Mouse (Mus musculus) heart, adult 2 months (tissue): Measurements from ENCODE around the gene Calm5. TPM values are rescaled to one million over a fixed set of nuclear protein-coding genes. Genes with fewer than 3 reads are reported as not detected.

Source experiments
- DNase-seq, 2 experiments: peaks; one replicate each; pipeline ENCODE4 v3.0.0; 2021
- H3K27ac ChIP-seq: fragments of 200-600 bp; 2 replicates; pipeline ENCODE4 v1.8.1; 2022
- H3K27me3 ChIP-seq: fragments of 200-500 bp; 2 replicates; pipeline ENCODE4 v1.6.1; 2012; ENCODE audit warnings: mild to moderate bottlenecking, low read length, inconsistent platforms, mixed read lengths; ENCODE audit not compliant: control insufficient read depth, insufficient read depth
- H3K36me3 ChIP-seq: fragments of 200-500 bp; 2 replicates; pipeline ENCODE4 v1.6.1; 2012; ENCODE audit warnings: low read length, inconsistent platforms; ENCODE audit not compliant: control insufficient read depth, insufficient read depth
- H3K4me1 ChIP-seq: fragments of 200-500 bp; 2 replicates; pipeline ENCODE4 v1.6.1; 2011; ENCODE audit warnings: low read length; ENCODE audit not compliant: control insufficient read depth, insufficient read depth
- H3K4me3 ChIP-seq: fragments of 200-600 bp; 2 replicates; pipeline ENCODE4 v1.8.1; 2022
- H3K79me2 ChIP-seq: fragments of 200-500 bp; replicated peaks from 2 replicates; pipeline ENCODE4 v1.6.1; 2012; ENCODE audit warnings: mild to moderate bottlenecking, inconsistent platforms, low read length, moderate library complexity, mixed read lengths; ENCODE audit not compliant: control insufficient read depth, insufficient read depth
- H3K9ac ChIP-seq: fragments of 200-500 bp; 2 replicates; pipeline ENCODE4 v1.6.1; 2012; ENCODE audit warnings: low read depth, mild to moderate bottlenecking, control low read depth, inconsistent platforms, low read length, mixed read lengths
- CTCF ChIP-seq: fragments of 200-600 bp; IDR thresholded peaks from 2 replicates; pipeline ENCODE4 v1.8.1; 2022; ENCODE audit warnings: antibody characterized with exemption, mild to moderate bottlenecking, moderate library complexity
- EP300 ChIP-seq: fragments of 200-500 bp; IDR thresholded peaks from 2 replicates; pipeline ENCODE4 v1.6.1; 2011; ENCODE audit warnings: low read depth, low read length, control low read depth; ENCODE audit not compliant: insufficient read depth
- POLR2A ChIP-seq: fragments of 200-500 bp; IDR thresholded peaks from 2 replicates; pipeline ENCODE4 v1.6.1; 2011; ENCODE audit warnings: mild to moderate bottlenecking, low read depth, low read length, control low read depth; ENCODE audit not compliant: insufficient read depth
- WGBS: fragments of 180-500 bp; shearing (Covaris S2); methylation state at CpG from one replicate; pipeline ENCODE4 v1.1.7; 2018; 5-methylcytosine and 5-hydroxymethylcytosine counted together
- intact Hi-C: fragments of 180-260 bp; cut with DNase I; formaldehyde crosslinking; loops from one replicate; pipeline ENCODE4 v1.15.1; 2025
- polyA plus RNA-seq: library from polyadenylated mRNA; depleted of rRNA; stranded (reverse); fragments of >200 nt; gene quantifications from 2 replicates; pipeline ENCODE4 v1.2.3, GENCODE M21; 2012
- total RNA-seq, 2 experiments: library from RNA; stranded (reverse); gene quantifications; 2 replicates each; pipeline ENCODE4 v1.2.3; 2021

Gene Calm5
- total and polyA plus RNA-seq, 3 experiments = not detected

GRCm38 (mm10) chr13:3865648-3866354 is 11.8 kb downstream of the Calm5 start:
- peak; percentile 46 to 62 for DNase-seq
- Histone ChIP-seq H3K9ac (no peak overlapping the region), H3K79me2 (no peaks in the 10 kb centered on the region), H3K4me3 (no peak overlapping the region), H3K27ac (no peak overlapping the region), H3K36me3 (no peaks in the 10 kb centered on the region), H3K27me3 (no peaks in the 10 kb centered on the region), H3K4me1 (no peaks in the 10 kb centered on the region)
- TF ChIP-seq POLR2A (no peak), EP300 (no peak), CTCF (no peak)
- intact Hi-C loops = no loop called here
- WGBS = 64% methylated on average over 14 of the region's 14 CpGs

- Histone ChIP-seq H3K36me3 (no peaks in the 10 kb centered on the region), H3K27me3 (no peaks in the 10 kb centered on the region), H3K79me2 (no peaks in the 10 kb centered on the region), H3K4me3 (no peak overlapping the region), H3K9ac (no peak overlapping the region), H3K27ac (no peak overlapping the region), H3K4me1 (no peaks in the 10 kb centered on the region)
- intact Hi-C loops = no loop called here
- WGBS = 49% methylated on average over 8 of the region's 8 CpGs
- DNase-seq = no peak
- TF ChIP-seq EP300 (no peak), POLR2A (no peak), CTCF (no peak)
These were observed 12.5 kb downstream of the Calm5 start for GRCm38 (mm10) chr13:3866355-3867052.

- H3K79me2 ChIP-seq = no peaks in the 10 kb centered on the region
- H3K9ac ChIP-seq = no peak overlapping the region
- H3K4me1 ChIP-seq = no peaks in the 10 kb centered on the region
- H3K36me3 ChIP-seq = no peaks in the 10 kb centered on the region
- no peak overlapping the region for H3K27ac ChIP-seq
- no peak for DNase-seq
- intact Hi-C loops = no loop called here
- no peaks in the 10 kb centered on the region for H3K27me3 ChIP-seq
- no peak for TF ChIP-seq EP300
- no peak for TF ChIP-seq CTCF
- no peak for TF ChIP-seq POLR2A
- H3K4me3 ChIP-seq = no peak overlapping the region
- 78% methylated on average over 6 of the region's 6 CpGs for WGBS
These were observed 13.2 kb downstream of the Calm5 start for GRCm38 (mm10) chr13:3867158-3867557.

GRCm38 (mm10) chr13:3869901-3870300 is 15.9 kb downstream of the Calm5 start:
- H3K27ac ChIP-seq = no peak overlapping the region
- no peak for DNase-seq
- H3K4me1 ChIP-seq = no peaks in the 10 kb centered on the region
- intact Hi-C loops = no loop called here
- H3K79me2 ChIP-seq = no peaks in the 10 kb centered on the region
- no peaks in the 10 kb centered on the region for H3K27me3 ChIP-seq
- no peaks in the 10 kb centered on the region for H3K36me3 ChIP-seq
- H3K9ac ChIP-seq = no peak overlapping the region
- TF ChIP-seq POLR2A = no peak
- TF ChIP-seq EP300 = no peak
- no peak for TF ChIP-seq CTCF
- H3K4me3 ChIP-seq = no peak overlapping the region

- no peak overlapping the region for H3K9ac ChIP-seq
- H3K4me1 ChIP-seq = no peaks in the 10 kb centered on the region
- no peak overlapping the region for H3K4me3 ChIP-seq
- no peak overlapping the region for H3K27ac ChIP-seq
- TF ChIP-seq EP300 = no peak
- no peak for TF ChIP-seq CTCF
- TF ChIP-seq POLR2A = no peak
- no peaks in the 10 kb centered on the region for H3K27me3 ChIP-seq
- H3K79me2 ChIP-seq = no peaks in the 10 kb centered on the region
- no peaks in the 10 kb centered on the region for H3K36me3 ChIP-seq
- 98% methylated on average over 4 of the region's 4 CpGs for WGBS
- DNase-seq = no peak
- intact Hi-C loops = no loop called here
These were observed 18.9 kb downstream of the Calm5 start for GRCm38 (mm10) chr13:3872832-3873231.

GRCm38 (mm10) chr13:3876448-3876847 is 22.5 kb downstream of the Calm5 start:
- intact Hi-C loops = no loop called here
- Histone ChIP-seq H3K4me1 (no peaks in the 10 kb centered on the region), H3K9ac (no peak overlapping the region), H3K27ac (no peak overlapping the region), H3K27me3 (no peaks in the 10 kb centered on the region), H3K4me3 (no peak overlapping the region), H3K79me2 (no peaks in the 10 kb centered on the region), H3K36me3 (no peaks in the 10 kb centered on the region)
- WGBS = 72% methylated on average over 6 of the region's 6 CpGs
- no peak for DNase-seq
- no peak for TF ChIP-seq CTCF
- TF ChIP-seq EP300 = no peak
- no peak for TF ChIP-seq POLR2A
